Mouse (Mus musculus): ENCODE measurements around the gene Wdr59. TPM values are rescaled to one million over a fixed set of nuclear protein-coding genes. Genes with fewer than 3 reads are reported as not detected.

Gene Wdr59
- polyA plus RNA-seq, 1 experiment from 2014 or later, result 8.0 TPM

- 0 out of 2 replicates have a peak, but pooled peaks cover 3% of the 10 kb centered on the region for H3K4me1 ChIP-seq
- H3K4me3 ChIP-seq (replicated peaks), result no peak overlapping the region
- H3K27me3 ChIP-seq (replicated peaks), result no peaks in the 10 kb centered on the region
- H3K36me3 ChIP-seq, result peaks cover 62% of the 10 kb centered on the region
- no peak overlapping the region for H3K9ac ChIP-seq (replicated peaks)
- ATAC-seq (ENCODE audit: low FRiP score), result no peak
- H3K27ac ChIP-seq (replicated peaks), result no peak overlapping the region
- no peaks in the 10 kb centered on the region for H3K9me3 ChIP-seq (replicated peaks)
- WGBS, result 93% methylated on average over 8 of the region's 8 CpGs
- H3K4me2 ChIP-seq, result no peak overlapping the region
Observed at GRCm38 (mm10) chr8:111480691-111481090, 41.2 kb downstream of the Wdr59 start.

GRCm38 (mm10) chr8:111477761-111478465 is 44.0 kb downstream of the Wdr59 start:
- no peak overlapping the region for H3K4me3 ChIP-seq (replicated peaks)
- H3K9ac ChIP-seq (replicated peaks), result no peak overlapping the region
- no peaks in the 10 kb centered on the region for H3K27me3 ChIP-seq (replicated peaks)
- H3K4me1 ChIP-seq, result 0 out of 2 replicates have a peak, but pooled peaks cover 3% of the 10 kb centered on the region
- WGBS, result 54% methylated on average over 5 of the region's 5 CpGs
- no peak overlapping the region for H3K27ac ChIP-seq (replicated peaks)
- no peak for ATAC-seq (ENCODE audit: low FRiP score)
- peaks cover 49% of the 10 kb centered on the region for H3K36me3 ChIP-seq
- H3K4me2 ChIP-seq, result no peak overlapping the region
- H3K9me3 ChIP-seq (replicated peaks), result no peaks in the 10 kb centered on the region

- no peak overlapping the region for H3K27ac ChIP-seq (replicated peaks)
- 58% methylated on average over 12 of the region's 12 CpGs for WGBS
- H3K27me3 ChIP-seq (replicated peaks), result no peaks in the 10 kb centered on the region
- H3K4me2 ChIP-seq, result no peak overlapping the region
- peaks cover 27% of the 10 kb centered on the region for H3K4me1 ChIP-seq
- no peak overlapping the region for H3K4me3 ChIP-seq (replicated peaks)
- H3K9me3 ChIP-seq (replicated peaks), result no peaks in the 10 kb centered on the region
- no peak overlapping the region for H3K9ac ChIP-seq (replicated peaks)
- H3K36me3 ChIP-seq, result peaks cover 17% of the 10 kb centered on the region
- no peak for ATAC-seq (ENCODE audit: low FRiP score)
Observed at GRCm38 (mm10) chr8:111471526-111472081, 50.3 kb downstream of the Wdr59 start.

GRCm38 (mm10) chr8:111469013-111469412 is 52.9 kb downstream of the Wdr59 start:
- Histone ChIP-seq H3K9ac (replicated peaks) (no peak overlapping the region), H3K27ac (replicated peaks) (no peak overlapping the region), H3K36me3 (peaks cover 13% of the 10 kb centered on the region), H3K4me3 (replicated peaks) (no peak overlapping the region), H3K9me3 (replicated peaks) (no peaks in the 10 kb centered on the region), H3K27me3 (replicated peaks) (no peaks in the 10 kb centered on the region), H3K4me2 (no peak overlapping the region), H3K4me1 (peaks cover 27% of the 10 kb centered on the region)
- ATAC-seq (ENCODE audit: low FRiP score), result no peak
- WGBS, result 48% methylated on average over 6 of the region's 6 CpGs

GRCm38 (mm10) chr8:111465341-111465740 is 56.6 kb downstream of the Wdr59 start:
- no peak overlapping the region for H3K9ac ChIP-seq (replicated peaks)
- H3K9me3 ChIP-seq (replicated peaks), result no peaks in the 10 kb centered on the region
- H3K4me1 ChIP-seq, result peaks cover 15% of the 10 kb centered on the region
- no peak overlapping the region for H3K27ac ChIP-seq (replicated peaks)
- no peak for ATAC-seq (ENCODE audit: low FRiP score)
- no peak overlapping the region for H3K4me2 ChIP-seq
- no peaks in the 10 kb centered on the region for H3K27me3 ChIP-seq (replicated peaks)
- peaks cover 16% of the 10 kb centered on the region for H3K36me3 ChIP-seq
- no peak overlapping the region for H3K4me3 ChIP-seq (replicated peaks)
- 93% methylated on average over 1 of the region's 1 CpGs for WGBS

- Histone ChIP-seq H3K4me2 (no peak overlapping the region), H3K9ac (replicated peaks) (no peak overlapping the region), H3K4me3 (replicated peaks) (no peak overlapping the region), H3K9me3 (replicated peaks) (no peaks in the 10 kb centered on the region), H3K27ac (replicated peaks) (no peak overlapping the region), H3K27me3 (replicated peaks) (no peaks in the 10 kb centered on the region), H3K4me1 (peaks cover 15% of the 10 kb centered on the region), H3K36me3 (peaks cover 17% of the 10 kb centered on the region)
- WGBS, result 70% methylated on average over 4 of the region's 4 CpGs
- no peak for ATAC-seq (ENCODE audit: low FRiP score)
Observed at GRCm38 (mm10) chr8:111464526-111464925, 57.4 kb downstream of the Wdr59 start.

- Histone ChIP-seq H3K9me3 (replicated peaks) (no peaks in the 10 kb centered on the region), H3K9ac (replicated peaks) (no peak overlapping the region), H3K4me1 (no peaks in the 10 kb centered on the region), H3K4me2 (no peak overlapping the region), H3K27ac (replicated peaks) (no peak overlapping the region), H3K36me3 (peaks cover 28% of the 10 kb centered on the region), H3K4me3 (replicated peaks) (no peak overlapping the region), H3K27me3 (replicated peaks) (no peaks in the 10 kb centered on the region)
- WGBS, result 75% methylated on average over 4 of the region's 4 CpGs
- no peak for ATAC-seq (ENCODE audit: low FRiP score)
Observed at GRCm38 (mm10) chr8:111449671-111450070, 72.2 kb downstream of the Wdr59 start.

- WGBS, result 71% methylated on average over 4 of the region's 4 CpGs
Observed at GRCm38 (mm10) chr8:111445960-111446660, 75.8 kb downstream of the Wdr59 start.

GRCm38 (mm10) chr8:111445558-111445957 is 76.3 kb downstream of the Wdr59 start:
- no peak for ATAC-seq (ENCODE audit: low FRiP score)
- 88% methylated on average over 18 of the region's 18 CpGs for WGBS
- H3K4me1 ChIP-seq, result no peaks in the 10 kb centered on the region

More at GRCm38 (mm10) chr8:111445960-111446660, 75.8 kb downstream of the Wdr59 start:
- Histone ChIP-seq H3K27ac (replicated peaks) (no peak overlapping the region), H3K36me3 (peaks cover 19% of the 10 kb centered on the region), H3K4me1 (no peaks in the 10 kb centered on the region), H3K9ac (replicated peaks) (no peak overlapping the region), H3K4me3 (replicated peaks) (no peak overlapping the region), H3K27me3 (replicated peaks) (no peaks in the 10 kb centered on the region), H3K9me3 (replicated peaks) (no peaks in the 10 kb centered on the region), H3K4me2 (no peak overlapping the region)
- no peak for ATAC-seq (ENCODE audit: low FRiP score)

GRCm38 (mm10) chr8:111444245-111444644 is 77.6 kb downstream of the Wdr59 start:
- no peak overlapping the region for H3K9ac ChIP-seq (replicated peaks)
- H3K9me3 ChIP-seq (replicated peaks), result no peaks in the 10 kb centered on the region
- 88% methylated on average over 4 of the region's 4 CpGs for WGBS

More at GRCm38 (mm10) chr8:111445558-111445957, 76.3 kb downstream of the Wdr59 start:
- Histone ChIP-seq H3K9ac (replicated peaks) (no peak overlapping the region), H3K4me3 (replicated peaks) (no peak overlapping the region), H3K4me2 (no peak overlapping the region), H3K9me3 (replicated peaks) (no peaks in the 10 kb centered on the region), H3K36me3 (peaks cover 14% of the 10 kb centered on the region), H3K27me3 (replicated peaks) (no peaks in the 10 kb centered on the region), H3K27ac (replicated peaks) (no peak overlapping the region)

GRCm38 (mm10) chr8:111439189-111439588 is 82.7 kb downstream of the Wdr59 start:
- no peaks in the 10 kb centered on the region for H3K36me3 ChIP-seq
- 22% methylated on average over 9 of the region's 9 CpGs for WGBS
- H3K4me3 ChIP-seq (replicated peaks), result no peak overlapping the region
- no peak overlapping the region for H3K4me2 ChIP-seq
- ATAC-seq (ENCODE audit: low FRiP score), result 0 out of 2 replicates have a peak, but pooled peaks have one; percentile 31
- H3K4me1 ChIP-seq, result no peaks in the 10 kb centered on the region
- no peaks in the 10 kb centered on the region for H3K27me3 ChIP-seq (replicated peaks)
- H3K27ac ChIP-seq (replicated peaks), result no peak overlapping the region
- no peak overlapping the region for H3K9ac ChIP-seq (replicated peaks)
- no peaks in the 10 kb centered on the region for H3K9me3 ChIP-seq (replicated peaks)

More at GRCm38 (mm10) chr8:111444245-111444644, 77.6 kb downstream of the Wdr59 start:
- H3K4me2 ChIP-seq, result no peak overlapping the region
- no peaks in the 10 kb centered on the region for H3K27me3 ChIP-seq (replicated peaks)
- no peak for ATAC-seq (ENCODE audit: low FRiP score)
- no peak overlapping the region for H3K27ac ChIP-seq (replicated peaks)
- no peak overlapping the region for H3K4me3 ChIP-seq (replicated peaks)
- peaks cover 7% of the 10 kb centered on the region for H3K36me3 ChIP-seq
- no peaks in the 10 kb centered on the region for H3K4me1 ChIP-seq

All from neural tube, embryonic 15.5 days (tissue).